Mouse (Mus musculus) 3T3-L1 (cell line): Measurements from ENCODE around the gene Hsd17b13.
"Not testable (repeated sequence)": the region's sequence is repeated elsewhere in the genome, so short reads cannot be mapped to it uniquely, and the experiment has no call there.

Experiments
- DNase-seq: peaks from one replicate; pipeline ENCODE4 v3.0.0-alpha.2; 2015; ENCODE audit warnings: low read depth, low spot score

Hsd17b13 gene

GRCm38 (mm10) chr5:103980705-103981560 is 3.7 kb upstream of the Hsd17b13 start:
- no peak for DNase-seq

GRCm38 (mm10) chr5:103977907-103978570 is 829 bp upstream of the Hsd17b13 start:
- no peak for DNase-seq

GRCm38 (mm10) chr5:103975736-103976135 is 1.5 kb downstream of the Hsd17b13 start:
- DNase-seq = no peak

GRCm38 (mm10) chr5:103972801-103973200 is 4.4 kb downstream of the Hsd17b13 start:
- no peak for DNase-seq

- DNase-seq = no peak
These were observed 4.8 kb downstream of the Hsd17b13 start for GRCm38 (mm10) chr5:103972379-103972778.

- DNase-seq = no peak
These were observed 6.2 kb downstream of the Hsd17b13 start for GRCm38 (mm10) chr5:103971051-103971450.

- no peak for DNase-seq
These were observed 14.2 kb downstream of the Hsd17b13 start for GRCm38 (mm10) chr5:103962935-103963429.

- DNase-seq = no peak
These were observed 22.6 kb downstream of the Hsd17b13 start for GRCm38 (mm10) chr5:103954638-103955037.

- DNase-seq = peak; percentile 85
These were observed 23.8 kb downstream of the Hsd17b13 start for GRCm38 (mm10) chr5:103953135-103954083.

- not testable (repeated sequence) for DNase-seq
These were observed 27.1 kb downstream of the Hsd17b13 start for GRCm38 (mm10) chr5:103950138-103950537.

GRCm38 (mm10) chr5:103943183-103943582 is 34.0 kb downstream of the Hsd17b13 start:
- DNase-seq = no peak

GRCm38 (mm10) chr5:103939856-103940255 is 37.4 kb downstream of the Hsd17b13 start:
- no peak for DNase-seq

- DNase-seq = no peak
These were observed 37.9 kb downstream of the Hsd17b13 start for GRCm38 (mm10) chr5:103939350-103939652.

- DNase-seq = no peak
These were observed 38.5 kb downstream of the Hsd17b13 start for GRCm38 (mm10) chr5:103938547-103939349.

GRCm38 (mm10) chr5:103936906-103937589 is 40.2 kb downstream of the Hsd17b13 start:
- DNase-seq = peak; percentile 26

- not testable (repeated sequence) for DNase-seq
These were observed 45.3 kb downstream of the Hsd17b13 start for GRCm38 (mm10) chr5:103931924-103932323.

- DNase-seq = no peak
These were observed 46.7 kb downstream of the Hsd17b13 start for GRCm38 (mm10) chr5:103930511-103930910.

GRCm38 (mm10) chr5:103928196-103928550 is 49.0 kb downstream of the Hsd17b13 start:
- peak; percentile 20 for DNase-seq

GRCm38 (mm10) chr5:103927429-103928195 is 49.6 kb downstream of the Hsd17b13 start:
- DNase-seq = peak; percentile 93

- peak; percentile 20 for DNase-seq
These were observed 50.8 kb downstream of the Hsd17b13 start for GRCm38 (mm10) chr5:103926398-103926797.
